Mouse (Mus musculus) testis, postnatal 14 days (tissue): Measurements from ENCODE around the gene Gmds.

Source experiments
- DNase-seq: peaks from one replicate; pipeline ENCODE4 v3.0.0; 2021; ENCODE audit warnings: low spot score

Gene Gmds

GRCm38 (mm10) chr13:31782063-31782462 lies 556.5 kb downstream of the Gmds start:
- no peak for DNase-seq

GRCm38 (mm10) chr13:31780299-31780698 lies 558.2 kb downstream of the Gmds start:
- DNase-seq = no peak

DNA sequence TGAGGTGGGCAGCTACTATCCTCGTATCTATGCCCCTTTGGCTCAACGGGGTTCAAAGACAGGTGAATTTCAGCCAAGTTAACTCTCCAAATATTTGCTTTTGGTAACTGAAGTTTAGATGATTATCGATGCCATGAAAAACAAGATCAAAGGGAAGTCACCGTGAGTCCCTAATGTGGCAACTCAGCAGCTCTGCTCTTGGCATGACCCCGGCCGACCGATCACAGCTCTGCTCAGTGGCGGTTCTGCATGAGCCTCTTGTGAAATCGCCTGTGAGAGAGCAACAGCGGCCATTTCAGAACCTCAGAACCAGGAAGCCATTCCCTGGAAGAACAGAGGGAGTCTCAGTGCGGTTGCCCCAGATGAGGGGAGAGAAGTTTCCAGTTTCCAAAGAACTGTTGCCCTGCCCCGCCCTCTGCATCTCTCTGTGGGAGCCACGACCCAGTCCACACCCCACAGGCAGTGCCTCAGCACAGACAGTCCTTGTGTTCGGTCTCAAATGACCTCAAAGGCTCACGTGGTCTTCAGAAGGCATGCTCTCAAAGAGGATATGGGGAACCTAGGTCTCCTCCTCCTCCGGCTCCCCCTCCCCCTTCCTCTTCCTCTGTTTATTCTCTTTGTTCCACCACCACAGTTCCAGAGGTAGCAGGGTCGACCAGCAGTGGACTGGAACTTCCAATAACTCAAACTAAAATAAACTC lies 559.1 kb downstream of the Gmds start:
- no peak for DNase-seq

DNA sequence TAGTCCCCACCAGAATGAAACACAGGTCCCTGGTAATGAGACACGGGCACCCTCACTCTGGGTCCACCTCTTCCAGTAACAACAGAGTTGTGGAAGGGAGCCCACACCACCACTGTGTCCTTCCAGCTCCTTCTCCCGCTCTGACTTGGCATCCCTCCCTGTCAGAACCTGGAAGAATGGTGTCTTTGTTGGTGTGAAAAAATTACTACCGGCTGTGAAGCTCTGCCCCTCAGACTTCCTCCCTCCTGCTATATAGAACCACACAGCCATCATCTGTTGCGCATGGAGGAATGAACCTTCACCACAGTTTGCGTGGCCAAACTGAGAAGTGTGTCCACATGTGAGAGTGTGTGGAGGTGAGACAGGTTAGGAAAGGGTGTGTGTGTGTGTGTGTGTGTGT lies 562.8 kb downstream of the Gmds start:
- DNase-seq = no peak

DNA sequence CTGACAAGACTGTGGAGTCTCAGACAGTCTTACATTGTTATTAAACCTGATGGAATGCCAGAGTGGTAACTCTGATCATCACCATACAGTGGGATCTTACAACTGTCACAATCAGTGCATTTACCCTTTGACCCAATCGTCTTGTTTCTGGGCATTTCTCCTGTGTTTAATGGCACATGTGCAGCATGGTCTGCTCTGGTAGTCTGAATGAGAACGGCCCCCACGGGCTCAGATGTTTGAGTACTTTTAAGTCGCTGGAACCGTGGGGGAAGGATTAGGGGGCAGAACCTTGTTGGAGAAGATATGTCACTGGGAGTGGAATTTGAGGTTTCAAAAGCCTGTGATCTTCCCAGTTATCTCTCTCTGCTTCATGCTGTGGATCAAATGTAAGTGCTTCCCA lies 565.7 kb downstream of the Gmds start:
- DNase-seq = no peak
